Mouse (Mus musculus): Measurements from ENCODE around the gene Lypd4.
A peak's percentile ranks its signal among the peaks of the same experiment; 100 is the strongest.
"Not testable (repeated sequence)": the region's sequence is repeated elsewhere in the genome, so short reads cannot be mapped to it uniquely, and the experiment has no call there.

Lypd4 gene

DNA sequence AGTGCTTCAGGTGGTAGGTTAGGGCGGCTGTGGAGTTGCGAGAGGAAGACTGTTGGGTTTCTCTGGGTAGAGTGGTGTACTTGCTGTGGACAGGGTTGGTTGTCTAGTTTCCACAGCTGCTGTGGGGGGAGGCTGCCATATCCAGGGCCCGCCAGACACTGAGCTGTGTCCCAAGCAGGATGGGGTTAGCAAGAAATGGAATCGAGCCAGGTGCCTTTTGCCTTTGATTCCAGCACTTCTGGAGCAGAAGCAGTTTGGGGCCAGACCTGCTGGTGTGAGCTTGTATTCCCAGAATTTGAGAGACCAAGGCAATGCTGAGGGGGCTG lies 16.5 kb upstream of the Lypd4 start:
- no peak for DNase-seq

DNA sequence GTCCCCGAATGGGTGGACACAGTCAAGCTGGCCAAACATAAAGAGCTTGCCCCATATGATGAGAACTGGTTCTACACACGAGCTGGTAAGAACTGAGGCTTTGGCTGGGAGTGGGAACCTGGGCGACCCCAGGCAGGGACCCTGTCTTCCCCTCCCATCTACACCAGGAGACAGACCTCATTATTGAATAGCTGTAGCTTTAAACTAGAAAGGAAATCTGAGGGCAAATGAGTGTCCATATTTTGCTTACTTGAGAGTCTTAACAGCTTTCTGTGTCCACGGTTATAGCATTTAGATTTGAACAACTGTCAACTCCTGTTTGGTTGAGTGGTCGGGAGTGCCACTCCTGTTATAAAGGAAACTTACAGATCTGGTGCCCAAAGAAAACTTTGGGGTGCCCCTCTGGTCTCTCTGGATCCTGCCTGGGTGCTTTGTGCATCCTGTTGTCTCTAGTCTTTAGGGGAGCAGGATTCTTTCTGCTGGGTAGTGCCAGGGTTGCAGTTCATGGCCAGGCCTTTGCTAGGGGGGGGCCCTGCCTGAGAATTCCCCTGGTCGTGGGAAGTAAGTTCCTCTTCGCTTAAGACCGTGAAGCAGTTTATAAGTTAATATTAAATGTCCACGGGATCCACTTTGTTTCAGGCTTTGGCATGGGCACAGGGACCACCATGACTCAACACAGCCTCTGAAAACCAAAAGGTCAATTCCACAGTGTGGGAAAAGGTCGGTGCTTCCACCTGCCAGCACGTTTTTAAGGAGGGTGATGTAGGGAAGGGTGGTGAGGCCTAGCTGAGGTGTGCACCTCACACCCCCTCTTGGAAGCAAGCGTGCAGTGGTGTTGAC lies 15.9 kb upstream of the Lypd4 start:
- no peak for DNase-seq

- peak; percentile 43 for DNase-seq
These were observed 15.1 kb upstream of the Lypd4 start for GRCm38 (mm10) chr7:24884693-24885291.

DNA sequence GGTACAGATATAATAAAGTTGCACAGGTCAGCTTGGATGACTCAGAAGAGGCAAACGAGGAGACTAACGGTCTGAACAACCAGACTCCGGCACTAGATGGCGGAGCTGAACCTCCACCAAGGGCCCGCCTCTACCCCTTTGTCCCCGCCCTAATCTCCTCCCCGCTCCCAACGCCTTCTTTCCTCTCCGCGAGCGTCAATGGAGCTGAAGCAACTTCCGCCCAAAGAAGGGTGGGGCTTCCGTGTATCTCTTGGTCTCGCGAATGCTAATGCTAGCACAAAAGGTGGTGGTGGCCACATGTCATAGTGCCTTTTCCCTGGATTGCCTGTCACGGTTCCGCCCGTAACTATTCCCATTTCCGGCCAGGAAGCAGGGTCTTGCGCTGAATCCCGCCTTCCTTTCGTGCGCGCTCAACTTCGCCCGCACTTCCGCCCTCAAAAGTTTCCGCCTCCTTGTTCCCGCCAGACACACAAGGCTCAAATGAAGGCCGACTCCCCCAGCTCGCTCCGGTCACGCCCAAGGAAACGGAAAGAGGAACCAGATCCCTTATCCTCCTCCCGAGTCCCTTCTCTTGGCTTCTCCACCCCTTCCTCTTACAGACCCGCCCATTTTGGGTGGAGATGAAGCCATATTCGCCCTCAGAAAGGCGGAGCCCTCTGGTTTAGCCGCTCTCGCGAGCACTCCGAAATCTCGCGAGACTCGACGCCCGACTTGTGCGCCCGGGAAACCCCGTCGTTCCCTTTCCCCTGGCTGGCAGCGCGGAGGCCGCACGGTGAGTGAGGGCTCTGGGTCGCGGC lies 14.4 kb upstream of the Lypd4 start, which contains the start of gene Rps19:
Gene Rps19 (plus strand): TSS at position 476 of the 797 bp plus-strand sequence.
- DNase-seq = peak; percentile 99

DNA sequence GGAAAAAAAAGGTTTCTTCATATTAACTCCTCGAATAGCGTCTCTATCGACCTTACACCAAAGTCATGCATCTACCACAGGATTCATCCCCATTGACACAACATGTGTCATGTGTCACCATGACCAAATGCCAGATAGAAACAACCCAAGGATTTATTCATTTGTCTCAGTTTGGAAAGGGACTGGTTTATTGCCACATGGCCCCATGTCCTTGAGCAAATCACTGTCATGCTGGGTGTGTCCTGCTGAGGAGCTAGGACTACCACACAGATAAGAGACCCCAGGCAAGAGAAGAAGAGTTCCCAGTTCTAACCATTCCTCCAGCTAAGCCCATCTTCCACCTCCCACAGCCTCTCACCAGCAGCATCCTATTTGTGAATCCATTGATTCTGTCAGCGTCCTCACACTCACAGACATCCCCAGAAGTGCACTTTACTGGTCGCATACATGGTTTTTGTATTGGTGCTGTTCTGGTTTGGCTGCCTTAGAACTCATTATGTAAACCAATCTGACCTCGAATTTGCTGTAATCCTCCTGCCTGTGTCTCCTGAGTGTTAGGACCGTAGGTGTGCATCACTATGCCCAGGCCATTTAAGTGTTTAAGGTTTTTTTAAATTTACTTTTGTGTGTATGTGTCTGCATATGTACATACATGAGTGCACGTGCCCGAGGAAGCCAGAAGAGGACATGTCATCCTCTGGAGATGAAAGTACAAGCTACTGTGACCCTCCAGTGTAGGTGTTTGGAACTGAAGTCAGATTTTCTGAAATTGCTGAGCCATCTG lies 12.9 kb upstream of the Lypd4 start:
- DNase-seq = no peak

DNA sequence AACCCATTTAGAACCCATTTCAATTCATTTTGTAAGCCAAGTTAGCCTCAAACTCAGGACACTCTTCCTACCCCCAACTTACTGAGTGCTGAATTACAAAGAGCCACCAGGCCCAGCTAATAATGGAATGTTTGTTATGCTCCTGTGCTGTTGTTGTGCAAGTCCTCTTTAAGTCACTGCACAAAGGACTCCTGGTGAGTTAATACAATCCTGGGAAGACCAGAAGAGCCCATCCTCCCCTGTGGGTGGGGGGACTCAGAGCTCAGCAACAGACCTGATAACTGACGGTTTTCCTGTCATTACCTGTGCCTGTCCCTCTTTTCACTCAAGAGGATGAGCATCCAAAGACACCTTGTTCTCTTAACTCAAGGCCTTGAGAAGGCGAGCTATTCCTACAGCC lies 9.9 kb upstream of the Lypd4 start:
- no peak for DNase-seq

GRCm38 (mm10) chr7:24877588-24877987 lies 7.8 kb upstream of the Lypd4 start:
- DNase-seq = no peak

DNA sequence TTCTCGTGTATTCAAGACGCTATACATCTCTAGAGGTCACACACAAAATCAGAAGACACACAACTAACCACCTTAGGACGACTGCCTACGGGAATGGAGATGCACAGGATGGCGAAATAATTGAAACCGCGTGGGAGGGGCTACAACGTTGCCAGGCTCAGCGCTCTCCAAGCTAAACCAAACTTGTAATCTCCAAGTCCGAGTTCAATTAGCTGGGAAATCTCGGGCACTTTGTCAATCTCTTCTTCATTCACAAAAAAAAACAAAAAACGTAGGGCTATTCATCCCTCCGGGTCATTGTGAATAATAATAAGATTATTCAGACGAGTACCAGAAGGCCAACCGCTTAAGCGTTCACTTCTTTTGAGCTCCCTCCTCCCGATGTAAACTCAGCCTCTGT lies 661 bp downstream of the Lypd4 start:
- no peak for DNase-seq

- no peak for DNase-seq
These were observed 5.6 kb downstream of the Lypd4 start for GRCm38 (mm10) chr7:24864156-24864555.

DNA sequence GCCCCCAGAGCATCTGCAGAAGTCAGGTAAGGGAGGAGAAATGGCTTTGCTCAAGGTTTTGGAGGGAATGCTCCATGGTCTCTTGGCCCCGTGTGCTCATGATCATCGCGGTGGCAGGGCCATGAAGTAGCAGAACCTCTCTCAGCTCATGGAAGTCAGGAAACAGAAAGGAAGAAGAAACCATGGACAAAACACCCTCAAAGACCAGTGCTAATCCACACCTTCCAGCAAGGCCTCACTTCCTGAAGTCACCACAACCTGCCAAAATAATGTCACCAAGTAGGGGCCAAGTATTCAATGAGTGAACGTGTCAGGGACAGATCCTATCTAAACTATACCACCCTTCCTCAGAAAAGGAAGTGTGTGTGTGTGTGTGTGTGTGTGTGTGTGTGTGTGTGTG lies 6.9 kb downstream of the Lypd4 start:
- DNase-seq = no peak

GRCm38 (mm10) chr7:24861913-24862312 lies 7.8 kb downstream of the Lypd4 start, which contains the start of gene Gm9844:
Gm9844 (plus strand) TSS chr7:24862213.
- DNase-seq = no peak

GRCm38 (mm10) chr7:24859234-24859633 lies 10.5 kb downstream of the Lypd4 start:
- DNase-seq = no peak

GRCm38 (mm10) chr7:24856460-24857120 lies 13.2 kb downstream of the Lypd4 start:
- DNase-seq = no peak

GRCm38 (mm10) chr7:24853695-24854094 lies 16.0 kb downstream of the Lypd4 start:
- no peak for DNase-seq

DNA sequence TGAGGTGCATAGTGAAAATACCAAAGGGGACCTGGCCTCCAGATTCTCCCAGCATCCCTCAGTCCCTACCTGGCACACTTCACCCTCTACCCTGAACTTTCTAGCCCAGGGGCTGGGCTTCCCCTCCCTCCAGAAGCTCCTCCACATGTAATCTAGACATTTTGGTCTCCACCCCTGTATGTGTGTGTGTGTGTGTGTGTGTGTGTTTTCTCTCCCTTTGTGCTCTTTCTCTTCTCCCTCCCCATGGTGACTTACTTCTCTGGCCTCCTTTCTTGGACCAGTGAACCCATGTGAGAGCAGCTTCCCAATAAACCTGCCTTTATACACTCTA lies 16.5 kb downstream of the Lypd4 start:
- DNase-seq = no peak

- no peak for DNase-seq
These were observed 17.0 kb downstream of the Lypd4 start for GRCm38 (mm10) chr7:24852557-24853232.

DNA sequence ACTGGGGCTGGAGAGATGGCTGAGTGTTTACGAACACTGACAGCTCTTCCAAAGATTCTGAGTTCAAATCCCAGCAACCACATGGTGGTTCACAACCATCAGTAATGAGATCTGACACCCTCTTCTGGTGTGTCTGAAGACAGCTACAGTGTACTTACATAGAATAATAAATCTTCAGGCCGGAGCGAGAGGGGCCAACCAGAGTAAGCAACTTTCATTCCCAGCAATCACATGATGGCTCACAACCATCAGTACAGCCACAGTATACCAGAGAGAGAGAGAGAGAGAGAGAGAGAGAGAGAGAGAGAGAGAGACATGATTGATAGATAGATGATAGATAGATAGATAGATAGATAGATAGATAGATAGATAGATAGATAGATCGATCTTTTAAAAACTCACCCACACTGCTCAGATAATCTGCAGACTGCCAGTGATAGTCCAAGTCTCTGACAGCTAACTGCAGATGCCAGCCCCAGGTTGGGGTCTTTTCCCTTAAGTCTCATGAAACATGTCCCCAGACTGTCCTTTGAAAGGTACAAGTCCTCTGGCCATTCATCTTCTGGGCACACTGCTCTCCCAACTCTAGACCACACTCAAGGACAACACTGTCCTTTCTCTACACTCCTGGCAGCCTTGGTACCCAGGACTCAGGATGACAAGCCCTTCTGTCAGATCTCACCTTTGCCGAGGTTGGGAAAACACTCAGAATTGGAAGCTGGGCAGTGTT lies 18.0 kb downstream of the Lypd4 start:
- no peak for DNase-seq

- no peak for DNase-seq
These were observed 18.8 kb downstream of the Lypd4 start for GRCm38 (mm10) chr7:24850899-24851303.

- DNase-seq = peak; percentile 62
These were observed 19.6 kb downstream of the Lypd4 start for GRCm38 (mm10) chr7:24850162-24850561.

- not testable (repeated sequence) for DNase-seq
These were observed 23.2 kb downstream of the Lypd4 start for GRCm38 (mm10) chr7:24846576-24846975.

DNA sequence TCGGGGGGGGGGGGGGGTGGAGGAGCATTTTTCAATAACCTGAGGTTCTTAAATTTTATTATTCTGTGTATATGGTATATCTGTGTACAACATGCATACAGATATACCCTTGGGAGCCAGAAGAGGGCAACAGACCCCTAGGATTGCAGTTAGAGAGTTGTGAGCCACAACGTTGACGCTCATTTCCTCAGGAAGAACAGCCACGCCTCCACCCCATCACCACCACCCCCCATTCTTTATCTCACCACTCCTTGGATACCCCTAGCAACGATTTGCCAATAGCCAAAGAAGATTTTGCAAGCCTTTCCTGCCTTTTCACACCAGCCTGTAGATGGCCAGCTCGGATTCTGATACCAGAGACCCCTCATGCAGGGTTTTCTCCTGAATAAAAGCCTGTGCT lies 24.0 kb downstream of the Lypd4 start:
- DNase-seq = no peak

Measured in layer of hippocampus, adult 9-11 months (tissue).